10 mouse cellular contexts compared by ENCODE assay signal in genomic region chr10:69523202-69523601, GRCm38 (mm10).
DNase-seq lines count a peak whose midpoint lies in the region; ATAC-seq and TF ChIP-seq lines count a peak whose summit lies in the region.
"Had no signal": no experiment of that assay in that cellular context is flagged by ENCODE, and none has a peak within 500 bp of the region (broad histone marks: within the 10 kb centered on the region; RNA-seq: fewer than 3 reads in every experiment).

No protein-coding gene starts in this region.

- H3K4me2 ChIP-seq in liver, embryonic 12.5 days, result no peak overlapping the region
- H3K4me2 ChIP-seq: lung, embryonic 15.5 days had no signal

- H3K27ac ChIP-seq in liver, embryonic 12.5 days, result no peak overlapping the region
- H3K27ac ChIP-seq in small intestine, adult 2 months (ENCODE audit: insufficient read depth, low read depth, low read length), result no peak overlapping the region
- H3K27ac ChIP-seq: lung, embryonic 15.5 days had no signal

- WGBS in liver, embryonic 12.5 days (ENCODE audit: insufficient replicate concordance), result 48% methylated on average over 3 of the region's 3 CpGs
- WGBS in small intestine, adult 2 months, result 91% methylated on average over 3 of the region's 3 CpGs

- no peaks in the 10 kb centered on the region for H3K36me3 ChIP-seq in liver, embryonic 12.5 days
- no peaks in the 10 kb centered on the region for H3K36me3 ChIP-seq in small intestine, adult 2 months (ENCODE audit: control insufficient read depth, insufficient read depth, low read length)
- H3K36me3 ChIP-seq: lung, embryonic 15.5 days had no signal

- no peak for ATAC-seq in cerebellum, adult (ENCODE audit: insufficient number of reproducible peaks, low FRiP score, low TSS enrichment)
- ATAC-seq in liver, embryonic 12.5 days, result no peak

- no peak for TF ChIP-seq POLR2A in small intestine, adult 2 months (IDR thresholded peaks at IDR 0.05; ENCODE audit: low read depth, low read length)

- no peaks in the 10 kb centered on the region for H3K27me3 ChIP-seq in liver, embryonic 12.5 days (replicated peaks)
- no peaks in the 10 kb centered on the region for H3K27me3 ChIP-seq in small intestine, adult 2 months (ENCODE audit: control insufficient read depth, insufficient read depth, low read length)
- H3K27me3 ChIP-seq: lung, embryonic 15.5 days had no signal

- no peaks in the 10 kb centered on the region for H3K4me1 ChIP-seq in liver, embryonic 12.5 days
- no peaks in the 10 kb centered on the region for H3K4me1 ChIP-seq in small intestine, adult 2 months (ENCODE audit: control insufficient read depth, insufficient read depth, insufficient read length, low read length)
- H3K4me1 ChIP-seq: lung, embryonic 15.5 days had no signal

- no peak overlapping the region for H3K4me3 ChIP-seq in liver, embryonic 12.5 days
- no peak overlapping the region for H3K4me3 ChIP-seq in small intestine, adult 2 months (ENCODE audit: low read depth, low read length)
- H3K4me3 ChIP-seq: lung, embryonic 15.5 days had no signal

- TF ChIP-seq CTCF in small intestine, adult 2 months (IDR thresholded peaks at IDR 0.05; ENCODE audit: extremely low read depth, insufficient read length, insufficient replicate concordance, low read depth, low read length), result peak; percentile 47; the same call in 1 of the 2 replicates

- no peak overlapping the region for H3K9ac ChIP-seq in liver, embryonic 12.5 days
- H3K9ac ChIP-seq: lung, embryonic 15.5 days had no signal

- peak; percentile 36 to 38 for DNase-seq in cerebellum, postnatal 10 days
- DNase-seq in liver, result peak; percentile 13
- peak; percentile 83 for DNase-seq in ZHBTc4 (ENCODE audit: low read depth, low spot score)
- no peak for DNase-seq in layer of hippocampus, adult 18-20 months (ENCODE audit: low spot score in 2 of 2)
- no peak for DNase-seq in layer of hippocampus, adult 9-11 months
- DNase-seq: gastrocnemius, postnatal 25 days had no signal

- H3K9me3 ChIP-seq in liver, embryonic 12.5 days (replicated peaks), result no peaks in the 10 kb centered on the region
- H3K9me3 ChIP-seq: lung, embryonic 15.5 days had no signal

Comparison
In these comparisons a context has a peak if more than half of its experiments do, and no peak if none do; other contexts are left out.
1. DNase-seq: peak in cerebellum, postnatal 10 days (2 of 2), liver (single experiment) and ZHBTc4 (single experiment); none in layer of hippocampus, adult 18-20 months (0 of 2) and layer of hippocampus, adult 9-11 months (single experiment).